Mouse (Mus musculus): ENCODE results near the gene Rp9.

Rp9 gene

GRCm38 (mm10) chr9:22469643-22470042 is at the start of gene Rp9:
Gene Rp9 (minus strand): TSS chr9:22469743.
- no peak for DNase-seq

- peak; percentile 50 for DNase-seq
Observed at GRCm38 (mm10) chr9:22518394-22519041, 49.0 kb upstream of the Rp9 start.

GRCm38 (mm10) chr9:22515076-22515475 is 45.5 kb upstream of the Rp9 start:
- DNase-seq, result no peak

- DNase-seq, result no peak
Observed at GRCm38 (mm10) chr9:22505574-22505973, 36.0 kb upstream of the Rp9 start.

GRCm38 (mm10) chr9:22503581-22503980 is 34.0 kb upstream of the Rp9 start:
- DNase-seq, result no peak

- DNase-seq, result no peak
Observed at GRCm38 (mm10) chr9:22502972-22503371, 33.4 kb upstream of the Rp9 start.

GRCm38 (mm10) chr9:22497021-22497767 is 27.7 kb upstream of the Rp9 start:
- no peak for DNase-seq

- no peak for DNase-seq
Observed at GRCm38 (mm10) chr9:22495133-22495532, 25.6 kb upstream of the Rp9 start.

GRCm38 (mm10) chr9:22494203-22494807 is 24.8 kb upstream of the Rp9 start:
- no peak for DNase-seq

- no peak for DNase-seq
Observed at GRCm38 (mm10) chr9:22488963-22489362, 19.4 kb upstream of the Rp9 start.

GRCm38 (mm10) chr9:22486211-22486610 is 16.7 kb upstream of the Rp9 start:
- no peak for DNase-seq

- no peak for DNase-seq
Observed at GRCm38 (mm10) chr9:22484562-22485308, 15.2 kb upstream of the Rp9 start.

GRCm38 (mm10) chr9:22483866-22484561 is 14.5 kb upstream of the Rp9 start:
- DNase-seq, result no peak

GRCm38 (mm10) chr9:22478946-22479345 is 9.4 kb upstream of the Rp9 start:
- no peak for DNase-seq

GRCm38 (mm10) chr9:22476265-22476664 is 6.7 kb upstream of the Rp9 start:
- no peak for DNase-seq

GRCm38 (mm10) chr9:22475424-22475868 is 5.9 kb upstream of the Rp9 start, which contains the start of gene Bbs9:
Gene Bbs9 (plus strand): TSS chr9:22475715.
- peak; percentile 97 for DNase-seq

- DNase-seq, result no peak
Observed at GRCm38 (mm10) chr9:22468899-22469259, 664 bp downstream of the Rp9 start.

- DNase-seq, result peak; percentile 38
Observed at GRCm38 (mm10) chr9:22468170-22468898, 1.2 kb downstream of the Rp9 start.

GRCm38 (mm10) chr9:22467371-22468169 is 2.0 kb downstream of the Rp9 start:
- peak; percentile 23 for DNase-seq

GRCm38 (mm10) chr9:22466212-22466611 is 3.3 kb downstream of the Rp9 start:
- DNase-seq, result no peak

GRCm38 (mm10) chr9:22461946-22462345 is 7.6 kb downstream of the Rp9 start:
- DNase-seq, result peak; percentile 71
